Mouse (Mus musculus) midbrain, embryonic 16.5 days (tissue): ENCODE results near the gene Snx33. TPM values are rescaled to one million over a fixed set of nuclear protein-coding genes. Genes with fewer than 3 reads are reported as not detected.

Experiments
- ATAC-seq: fragments of 200-750 bp; cut with Nextera tagmentation; 2 replicates; pipeline ENCODE4 v1.8.0; 2017; ENCODE audit warnings: moderate TSS enrichment
- H3K27ac ChIP-seq: fragments of 300-500 bp; sonication (generic); 2 replicates; pipeline ENCODE4 v1.5.1; 2014; ENCODE audit warnings: mild to moderate bottlenecking, low read length, mixed read lengths
- H3K27me3 ChIP-seq: fragments of 300-500 bp; sonication (generic); 2 replicates; pipeline ENCODE4 v1.6.1; 2014; ENCODE audit warnings: low read depth, low read length, mixed read lengths; ENCODE audit not compliant: control insufficient read depth, insufficient read depth
- H3K36me3 ChIP-seq: fragments of 300-500 bp; sonication (generic); 2 replicates; pipeline ENCODE4 v1.6.1; 2014; ENCODE audit warnings: mild to moderate bottlenecking, low read length, moderate library complexity, mixed read lengths; ENCODE audit not compliant: control insufficient read depth, insufficient read depth
- H3K4me1 ChIP-seq: fragments of 300-500 bp; sonication (generic); 2 replicates; pipeline ENCODE4 v1.6.1; 2014; ENCODE audit warnings: mild to moderate bottlenecking, low read length, mixed read lengths; ENCODE audit not compliant: control insufficient read depth, insufficient read depth
- H3K4me2 ChIP-seq: fragments of 300-500 bp; sonication (generic); 2 replicates; pipeline ENCODE4 v1.6.1; 2014; ENCODE audit warnings: mild to moderate bottlenecking, low read length, mixed read lengths
- H3K4me3 ChIP-seq: fragments of 300-500 bp; sonication (generic); 2 replicates; pipeline ENCODE4 v1.5.1; 2014; ENCODE audit warnings: low read depth, mild to moderate bottlenecking, low read length, moderate library complexity, mixed read lengths
- H3K9ac ChIP-seq: fragments of 300-500 bp; sonication (generic); 2 replicates; pipeline ENCODE4 v1.6.1; 2014; ENCODE audit warnings: low read depth, low read length, mixed read lengths
- H3K9me3 ChIP-seq: fragments of 300-500 bp; sonication (generic); replicated peaks from 2 replicates; pipeline ENCODE4 v1.6.1; 2014; ENCODE audit warnings: mild to moderate bottlenecking, low read length, mixed read lengths; ENCODE audit not compliant: control insufficient read depth, poor library complexity, severe bottlenecking
- WGBS: fragments of 180-500 bp; shearing (Covaris S2); extraction: QIAGEN DNeasy Blood & Tissue Kit; methylation state at CpG from one replicate; pipeline ENCODE4 v1.1.7; 2014; 5-methylcytosine and 5-hydroxymethylcytosine counted together
- polyA plus RNA-seq: library from polyadenylated mRNA; unstranded; fragments of >200 nt; fragmentation: Nextera tagmentation; extraction: Ambion mirVana; gene quantifications from 2 replicates; pipeline ENCODE4 v1.2.1, GENCODE M21; 2015

Gene Snx33
- polyA plus RNA-seq = 2.2 and 2.7 TPM in 2 replicates

DNA sequence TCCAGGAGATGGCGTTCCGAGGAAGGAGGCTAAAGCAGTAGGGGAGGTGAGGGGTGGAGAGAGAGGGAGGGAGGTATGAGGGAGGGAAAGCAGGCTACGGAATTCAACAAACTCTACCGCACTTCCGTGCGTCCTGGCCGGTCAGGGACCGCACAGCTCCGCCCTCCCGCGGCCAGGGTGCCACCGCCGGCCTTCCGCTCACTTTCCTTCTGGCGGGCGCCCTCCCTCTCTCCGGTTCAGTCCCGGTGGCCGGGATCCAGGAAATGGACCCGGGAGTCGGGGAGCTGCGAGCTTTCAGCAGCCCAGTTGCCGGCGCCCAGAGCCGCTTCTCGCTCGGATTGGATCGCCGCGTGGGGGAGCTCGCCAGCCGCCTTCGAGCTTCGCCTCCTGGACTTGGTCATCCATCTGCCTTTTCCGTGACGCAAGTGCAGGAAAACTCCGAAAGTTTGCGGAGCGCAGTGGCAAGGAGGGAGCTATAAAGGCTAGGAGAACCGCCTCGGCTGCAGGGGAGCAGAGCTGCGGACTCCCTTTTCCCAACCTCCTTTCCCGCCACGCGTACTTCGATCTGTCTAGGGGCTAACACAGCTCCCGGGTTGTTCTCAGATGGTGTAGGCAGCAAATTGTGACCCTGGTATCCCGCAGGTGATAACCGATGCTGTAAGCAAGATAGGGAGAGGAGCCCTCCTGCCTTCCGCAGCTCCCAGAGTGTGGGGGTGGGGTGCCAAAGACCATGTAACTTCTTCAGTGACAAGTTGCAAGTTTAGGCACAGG lies at the start of gene Snx33:
Snx33 (minus strand) TSS at position 331 of the 771 bp plus-strand sequence.
- peaks cover 17% of the 10 kb centered on the region for H3K4me1 ChIP-seq
- peak; percentile 81 for ATAC-seq
- H3K4me3 ChIP-seq = peak within 1 kb of the TSS; percentile 63
- no peaks in the 10 kb centered on the region for H3K9me3 ChIP-seq
- peaks cover 11% of the 10 kb centered on the region for H3K27me3 ChIP-seq
- peak within 1 kb of the TSS; percentile 63 for H3K27ac ChIP-seq
- H3K4me2 ChIP-seq = peak within 1 kb of the TSS; percentile 97
- H3K9ac ChIP-seq = peak within 1 kb of the TSS; percentile 65
- no peaks in the 10 kb centered on the region for H3K36me3 ChIP-seq
- WGBS = under 1% methylated on average over 46 of the region's 50 CpGs

DNA sequence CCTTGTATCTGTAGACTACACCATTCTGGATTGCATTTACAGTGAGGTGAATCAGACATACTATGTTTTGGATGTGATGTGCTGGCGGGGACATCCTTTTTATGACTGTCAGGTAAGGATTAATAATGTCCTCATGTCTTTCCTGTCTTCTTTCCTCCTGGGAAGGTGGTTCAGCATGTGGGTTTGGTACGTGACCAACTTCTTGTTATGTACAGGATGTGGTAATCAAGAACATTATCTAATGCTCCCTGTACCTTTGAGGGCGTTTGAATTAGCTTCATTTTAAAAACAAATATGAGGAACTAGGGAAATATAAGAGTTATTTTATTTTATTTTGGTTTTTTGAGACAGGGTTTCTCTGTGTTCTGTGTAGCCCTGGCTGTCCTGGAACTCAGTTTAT lies 47.0 kb upstream of the Snx33 start:
- H3K4me3 ChIP-seq = no peak overlapping the region
- no peak for ATAC-seq
- H3K4me1 ChIP-seq = no peaks in the 10 kb centered on the region
- H3K9ac ChIP-seq = no peak overlapping the region
- no peak overlapping the region for H3K27ac ChIP-seq
- no peak overlapping the region for H3K4me2 ChIP-seq
- no peaks in the 10 kb centered on the region for H3K9me3 ChIP-seq
- peaks cover 11% of the 10 kb centered on the region for H3K36me3 ChIP-seq
- 91% methylated on average over 3 of the region's 3 CpGs for WGBS
- no peaks in the 10 kb centered on the region for H3K27me3 ChIP-seq

DNA sequence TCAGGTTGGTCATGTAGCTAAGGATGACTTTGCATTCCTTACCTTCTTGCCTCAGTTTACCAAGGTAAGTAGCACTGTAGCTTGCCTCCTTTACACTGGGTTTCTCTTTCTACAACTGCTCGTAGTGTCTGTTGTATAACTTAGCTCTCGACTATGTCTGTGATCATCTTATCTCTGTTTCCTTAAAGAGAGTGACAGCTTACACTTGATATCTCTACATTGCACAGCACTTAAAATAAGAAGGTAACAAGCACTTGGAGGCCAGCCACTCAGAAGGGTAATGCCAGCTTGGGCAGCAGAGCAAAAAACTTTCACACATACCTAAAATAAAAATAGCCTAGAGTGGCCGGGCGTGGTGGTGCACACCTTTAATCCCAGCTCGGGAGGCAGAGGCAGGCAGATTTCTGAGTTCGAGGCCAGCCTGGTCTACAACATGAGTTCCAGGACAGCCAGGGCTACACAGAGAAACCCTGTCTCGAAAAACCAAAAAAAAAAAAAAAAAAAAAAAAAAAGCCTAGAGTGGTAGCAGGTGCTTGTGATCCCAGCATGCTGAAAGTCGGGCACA lies 45.9 kb upstream of the Snx33 start:
- Histone ChIP-seq H3K9me3 (no peaks in the 10 kb centered on the region), H3K4me1 (no peaks in the 10 kb centered on the region), H3K4me2 (no peak overlapping the region), H3K36me3 (peaks cover 8% of the 10 kb centered on the region), H3K4me3 (no peak overlapping the region), H3K27ac (no peak overlapping the region), H3K9ac (no peak overlapping the region), H3K27me3 (no peaks in the 10 kb centered on the region)
- WGBS = 91% methylated on average over 7 of the region's 8 CpGs
- ATAC-seq = no peak

DNA sequence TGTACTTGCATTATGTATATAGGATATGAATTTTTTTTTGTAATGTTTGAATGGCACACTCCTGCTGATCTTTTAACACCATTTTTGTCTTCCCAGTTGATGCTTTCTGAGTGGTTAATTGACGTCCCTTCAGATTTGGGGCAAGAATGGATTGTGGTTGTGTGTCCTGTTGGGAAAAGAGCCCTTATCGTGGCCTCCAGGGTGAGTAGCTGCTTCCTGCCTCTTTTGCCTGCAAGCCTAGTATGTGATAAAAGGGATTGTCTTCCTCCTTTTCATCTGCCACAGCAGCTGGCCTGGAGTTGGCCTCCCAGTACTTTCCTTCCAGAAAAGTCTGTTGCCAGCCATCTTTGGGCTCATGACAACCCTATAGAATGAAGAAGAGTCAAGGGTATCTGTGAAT lies 42.0 kb upstream of the Snx33 start:
- H3K9ac ChIP-seq = no peak overlapping the region
- peaks cover 8% of the 10 kb centered on the region for H3K36me3 ChIP-seq
- H3K4me2 ChIP-seq = no peak overlapping the region
- H3K27ac ChIP-seq = no peak overlapping the region
- H3K4me1 ChIP-seq = no peaks in the 10 kb centered on the region
- no peaks in the 10 kb centered on the region for H3K9me3 ChIP-seq
- no peak for ATAC-seq
- no peaks in the 10 kb centered on the region for H3K27me3 ChIP-seq
- WGBS = 80% methylated on average over 2 of the region's 2 CpGs
- no peak overlapping the region for H3K4me3 ChIP-seq

DNA sequence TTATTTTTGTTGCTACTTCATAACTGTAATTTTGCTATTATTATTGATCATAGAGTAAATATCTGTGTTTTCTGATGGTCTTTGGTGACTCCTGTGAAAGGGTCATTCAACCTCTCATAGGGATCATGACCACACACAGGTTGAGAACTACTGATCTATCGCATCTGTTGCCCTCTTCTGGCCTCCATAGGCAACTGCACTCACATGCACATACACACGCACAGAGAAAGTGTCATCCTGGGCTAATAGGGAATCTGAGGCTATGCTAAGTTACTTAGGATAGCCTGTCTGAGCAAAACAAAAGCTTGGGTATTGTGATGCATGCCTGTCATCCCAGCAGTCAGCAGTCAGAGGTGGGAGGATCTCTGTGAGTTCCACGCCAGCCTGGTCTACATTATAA lies 33.4 kb upstream of the Snx33 start:
- Histone ChIP-seq H3K9ac (no peak overlapping the region), H3K4me3 (no peak overlapping the region), H3K27ac (no peak overlapping the region), H3K36me3 (peaks cover 8% of the 10 kb centered on the region), H3K9me3 (no peaks in the 10 kb centered on the region), H3K4me2 (no peak overlapping the region), H3K27me3 (no peaks in the 10 kb centered on the region), H3K4me1 (no peaks in the 10 kb centered on the region)
- 98% methylated on average over 3 of the region's 3 CpGs for WGBS
- no peak for ATAC-seq

DNA sequence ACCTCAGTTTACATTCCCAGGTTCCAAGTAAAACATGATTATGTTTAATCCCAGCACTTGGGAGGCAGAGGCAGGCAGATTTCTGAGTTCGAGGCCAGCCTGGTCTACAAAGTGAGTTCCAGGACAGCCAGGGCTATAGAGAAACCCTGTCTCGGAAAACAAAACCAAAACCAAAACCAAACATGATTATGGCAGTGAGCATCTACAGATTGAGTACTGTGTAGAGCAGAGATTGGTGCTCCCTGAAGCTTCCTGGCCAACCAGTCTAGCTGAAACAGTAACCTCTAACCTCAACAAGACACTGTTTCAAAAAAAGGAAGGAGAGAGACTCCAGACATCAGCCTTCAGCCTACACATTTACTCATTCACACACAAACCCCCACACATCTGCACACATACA lies 30.5 kb upstream of the Snx33 start:
- no peak overlapping the region for H3K27ac ChIP-seq
- no peak overlapping the region for H3K9ac ChIP-seq
- no peaks in the 10 kb centered on the region for H3K4me1 ChIP-seq
- H3K4me2 ChIP-seq = no peak overlapping the region
- no peak for ATAC-seq
- peaks cover 2% of the 10 kb centered on the region; the same call in 1 of the 2 replicates for H3K36me3 ChIP-seq
- H3K27me3 ChIP-seq = no peaks in the 10 kb centered on the region
- H3K9me3 ChIP-seq = no peaks in the 10 kb centered on the region
- WGBS = 94% methylated on average over 2 of the region's 2 CpGs
- no peak overlapping the region for H3K4me3 ChIP-seq

DNA sequence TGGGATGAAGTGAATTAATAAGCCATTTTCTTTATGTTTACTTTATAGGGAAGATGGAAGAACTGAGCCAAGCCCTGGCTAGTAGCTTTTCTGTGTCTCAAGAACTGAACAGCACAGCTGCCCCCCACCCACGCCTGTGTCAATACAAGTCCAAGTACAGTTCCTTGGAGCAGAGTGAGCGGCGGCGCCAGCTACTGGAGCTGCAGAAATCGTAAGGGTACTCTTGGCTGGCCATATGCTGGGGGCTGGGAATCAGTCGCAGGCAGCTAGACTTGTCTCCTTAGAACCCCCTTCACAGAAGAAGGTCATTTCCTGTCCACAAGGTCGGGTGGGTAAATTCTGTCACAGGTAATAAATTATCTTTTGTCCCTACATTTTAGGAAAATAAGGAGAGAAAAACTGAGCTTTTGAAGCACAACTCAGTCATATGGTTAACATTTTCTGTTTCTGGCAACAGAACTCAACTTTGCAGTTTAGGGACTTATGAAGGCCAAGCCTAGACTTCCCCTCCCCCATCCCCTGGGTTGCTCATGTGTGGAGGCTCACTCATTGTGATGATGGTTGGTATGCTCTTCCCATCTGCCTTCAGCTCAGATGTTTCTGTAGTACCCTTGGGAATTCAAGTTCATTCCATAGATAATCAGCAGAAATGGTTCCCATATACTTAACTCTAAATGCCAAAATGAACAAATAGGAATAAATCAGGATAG lies 28.9 kb upstream of the Snx33 start:
- H3K27me3 ChIP-seq = no peaks in the 10 kb centered on the region
- H3K4me1 ChIP-seq = no peaks in the 10 kb centered on the region
- no peak overlapping the region for H3K4me2 ChIP-seq
- ATAC-seq = no peak
- H3K36me3 ChIP-seq = peaks cover 2% of the 10 kb centered on the region; the same call in 1 of the 2 replicates
- H3K4me3 ChIP-seq = no peak overlapping the region
- WGBS = 87% methylated on average over 7 of the region's 7 CpGs
- no peaks in the 10 kb centered on the region for H3K9me3 ChIP-seq
- H3K27ac ChIP-seq = no peak overlapping the region
- H3K9ac ChIP-seq = no peak overlapping the region

DNA sequence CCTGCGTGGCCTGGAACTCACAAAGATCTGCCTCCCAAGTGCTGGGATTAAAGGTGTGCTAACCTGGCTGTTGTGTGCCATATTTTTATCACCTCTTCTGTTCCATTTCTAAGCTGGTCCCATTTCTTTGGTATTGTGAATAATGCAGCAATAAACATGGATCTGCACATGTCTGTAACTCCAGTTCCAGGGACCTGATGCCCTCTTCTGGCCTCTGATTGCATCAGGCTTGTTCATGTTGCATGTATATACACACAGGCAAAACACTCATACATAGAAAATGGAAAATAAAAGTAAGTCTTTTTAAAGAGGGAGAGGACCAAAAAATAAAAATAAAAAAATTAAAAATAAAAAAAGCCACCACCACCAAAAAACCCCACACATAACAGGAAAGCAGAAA lies 25.4 kb upstream of the Snx33 start:
- 0 out of 2 replicates have a peak, but pooled peaks cover 2% of the 10 kb centered on the region for H3K36me3 ChIP-seq
- no peak overlapping the region for H3K4me2 ChIP-seq
- 100% methylated on average over 1 of the region's 1 CpGs for WGBS
- H3K4me3 ChIP-seq = no peak overlapping the region
- H3K4me1 ChIP-seq = peaks cover 11% of the 10 kb centered on the region
- H3K9ac ChIP-seq = no peak overlapping the region
- no peak for ATAC-seq
- H3K9me3 ChIP-seq = no peaks in the 10 kb centered on the region
- no peak overlapping the region for H3K27ac ChIP-seq
- H3K27me3 ChIP-seq = no peaks in the 10 kb centered on the region
